Mouse (Mus musculus) heart, postnatal 25 days (tissue): ENCODE data around the gene Ncapg2. TPM values are rescaled to one million over a fixed set of nuclear protein-coding genes. Genes with fewer than 3 reads are reported as not detected.

Experiments
- DNase-seq: peaks from one replicate; pipeline ENCODE4 v3.0.0; 2022; ENCODE audit warnings: low spot score
- intact Hi-C: fragments of 180-260 bp; cut with DNase I; formaldehyde crosslinking; loops from one replicate; pipeline ENCODE4 v1.15.1; 2025
- total RNA-seq, 2 experiments: library from RNA; stranded (reverse); gene quantifications; 2 replicates each; pipeline ENCODE4 v1.2.3; 2021

The Ncapg2 gene
- total RNA-seq, 2 experiments from 2014 or later: 2.7 to 3.5 TPM

- no peak for DNase-seq
- intact Hi-C loops: no loop called here
Observed at GRCm38 (mm10) chr12:116512482-116512881, 107.3 kb downstream of the Ncapg2 start.

Other genes with a start within 250 kb of the Ncapg2 start
- gene Wdr60, start 142.4 kb upstream of the Ncapg2 start, total RNA-seq: 1 to 10 TPM; 1.6 to 2.3 TPM
- not detected for gene Gm11027, start 130.0 kb upstream of the Ncapg2 start, total RNA-seq
- 10 to 100 TPM; 25.3 to 30.4 TPM for gene Esyt2, start 124.2 kb upstream of the Ncapg2 start, total RNA-seq
- gene Ptprn2, start 80.3 kb downstream of the Ncapg2 start, total RNA-seq: not detected